ENCODE assay signal across 14 mouse cellular contexts in genomic region chr6:87328265-87329173, GRCm38 (mm10). TPM values are rescaled to one million over a fixed set of nuclear protein-coding genes. Genes with fewer than 3 reads are reported as not detected.
DNase-seq lines count a peak whose midpoint lies in the region; ATAC-seq lines count a peak whose summit lies in the region.
"Had no signal": no experiment of that assay in that cellular context is flagged by ENCODE, and none has a peak within 500 bp of the region (broad histone marks: within the 10 kb centered on the region; RNA-seq: fewer than 3 reads in every experiment).

No protein-coding gene starts in this region.

- H3K36me3 ChIP-seq in heart, embryonic 14.5 days (ENCODE audit: control insufficient read depth, insufficient read depth, low read length): no peaks in the 10 kb centered on the region
- H3K36me3 ChIP-seq in midbrain, embryonic 11.5 days (ENCODE audit: control insufficient read depth, insufficient read depth, low read length): no peaks in the 10 kb centered on the region
- H3K36me3 ChIP-seq in midbrain, embryonic 15.5 days (replicated peaks): no peaks in the 10 kb centered on the region
- no peaks in the 10 kb centered on the region for H3K36me3 ChIP-seq in lung, embryonic 16.5 days (ENCODE audit: control insufficient read depth, insufficient read depth, low read length)

- H3K9me3 ChIP-seq in heart, embryonic 14.5 days (ENCODE audit: control insufficient read depth, low read length): no peaks in the 10 kb centered on the region
- no peaks in the 10 kb centered on the region for H3K9me3 ChIP-seq in midbrain, embryonic 11.5 days (ENCODE audit: control insufficient read depth, low read length)
- H3K9me3 ChIP-seq in midbrain, embryonic 15.5 days: no peaks in the 10 kb centered on the region
- H3K9me3 ChIP-seq in lung, embryonic 16.5 days (ENCODE audit: control insufficient read depth, low read length): no peaks in the 10 kb centered on the region

- H3K27ac ChIP-seq in heart, embryonic 14.5 days (replicated peaks in 1 of 2; ENCODE audit: control insufficient read depth in 1 of 2, insufficient read depth in 1 of 2, low read depth in 2 of 2, low read length in 2 of 2): peak overlapping the region; percentile 72 to 75
- H3K27ac ChIP-seq in midbrain, embryonic 11.5 days (ENCODE audit: low read depth, low read length): no peak overlapping the region
- no peak overlapping the region for H3K27ac ChIP-seq in midbrain, embryonic 15.5 days
- H3K27ac ChIP-seq in lung, embryonic 16.5 days (ENCODE audit: low read length): peak overlapping the region; percentile 19; the same call in 1 of the 2 replicates
- H3K27ac ChIP-seq: left cerebral cortex, adult 2 months had no signal

- WGBS in heart, embryonic 14.5 days: 48% methylated on average over 22 of the region's 22 CpGs
- WGBS in midbrain, embryonic 11.5 days: 89% methylated on average over 22 of the region's 22 CpGs
- WGBS in midbrain, embryonic 15.5 days: 79% methylated on average over 22 of the region's 22 CpGs
- WGBS in lung, embryonic 16.5 days: 59% methylated on average over 22 of the region's 22 CpGs

- H3K4me2 ChIP-seq in heart, embryonic 14.5 days (ENCODE audit: low read length): peak overlapping the region; percentile 43
- H3K4me2 ChIP-seq in midbrain, embryonic 11.5 days: no peak overlapping the region
- H3K4me2 ChIP-seq in midbrain, embryonic 15.5 days: no peak overlapping the region
- H3K4me2 ChIP-seq in lung, embryonic 16.5 days (ENCODE audit: low read depth, low read length): no peak overlapping the region

- H3K4me1 ChIP-seq in heart, embryonic 14.5 days (ENCODE audit: control insufficient read depth in 2 of 2, insufficient read depth in 2 of 2, low read length in 2 of 2): peaks cover 20 to 32% of the 10 kb centered on the region in 2 experiments
- H3K4me1 ChIP-seq in midbrain, embryonic 11.5 days (ENCODE audit: control insufficient read depth, insufficient read depth, low read length): no peaks in the 10 kb centered on the region; the same call in none of the 2 replicates
- H3K4me1 ChIP-seq in midbrain, embryonic 15.5 days: no peaks in the 10 kb centered on the region; the same call in 1 of the 2 replicates
- H3K4me1 ChIP-seq in lung, embryonic 16.5 days (replicated peaks; ENCODE audit: control insufficient read depth, insufficient read depth, low read length): peaks cover 34% of the 10 kb centered on the region

- H3K4me3 ChIP-seq in heart, embryonic 14.5 days (ENCODE audit: control insufficient read depth in 1 of 2, insufficient read depth in 1 of 2, low read depth in 1 of 2, low read length in 2 of 2): no peak overlapping the region
- H3K4me3 ChIP-seq in midbrain, embryonic 11.5 days (ENCODE audit: low read depth, low read length): no peak overlapping the region
- no peak overlapping the region for H3K4me3 ChIP-seq in midbrain, embryonic 15.5 days
- no peak overlapping the region for H3K4me3 ChIP-seq in lung, embryonic 16.5 days (ENCODE audit: low read length)
- H3K4me3 ChIP-seq: left cerebral cortex, adult 2 months had no signal

- DNase-seq in heart, postnatal 14 days: no peak
- peak; percentile 47 for DNase-seq in midbrain, embryonic 11.5 days (ENCODE audit: low spot score, missing footprints)
- no peak for DNase-seq in thymus, postnatal 0 days (ENCODE audit: low spot score)
- DNase-seq: cerebellum, adult 11 months; spleen, adult 18-20 months; thymus, postnatal 36 days had no signal

- peak; percentile 18; the same call in 1 of the 2 replicates for ATAC-seq in heart, embryonic 14.5 days (ENCODE audit: insufficient number of reproducible peaks, insufficient read depth, low FRiP score, low read depth)
- ATAC-seq in midbrain, embryonic 11.5 days (ENCODE audit: low FRiP score): no peak
- no peak for ATAC-seq in midbrain, embryonic 15.5 days (replicated peaks)
- peak; percentile 96 for ATAC-seq in granulocyte monocyte progenitor cell, adult 5-6 weeks (replicated peaks; ENCODE audit: poor library complexity, severe bottlenecking)
- ATAC-seq in lung, embryonic 16.5 days (ENCODE audit: low read depth): peak; percentile 45
- no peak for ATAC-seq in erythroid progenitor cell, adult 5-6 weeks (replicated peaks; ENCODE audit: low FRiP score, poor library complexity, severe bottlenecking)

- intact Hi-C loops in heart, postnatal 14 days (cut with DNase I): no loop called here

- H3K27me3 ChIP-seq in heart, embryonic 14.5 days (ENCODE audit: control insufficient read depth, insufficient read depth, low read length): no peaks in the 10 kb centered on the region; the same call in 1 of the 2 replicates
- no peaks in the 10 kb centered on the region for H3K27me3 ChIP-seq in midbrain, embryonic 11.5 days (ENCODE audit: control insufficient read depth, insufficient read depth, low read length)
- H3K27me3 ChIP-seq in midbrain, embryonic 15.5 days (replicated peaks): no peaks in the 10 kb centered on the region
- H3K27me3 ChIP-seq in lung, embryonic 16.5 days (ENCODE audit: control insufficient read depth, insufficient read depth, low read depth, low read length): no peaks in the 10 kb centered on the region

- H3K9ac ChIP-seq in heart, embryonic 14.5 days (ENCODE audit: low read length): 0 out of 2 replicates have a peak overlapping the region, but pooled peaks have one; percentile 4
- no peak overlapping the region for H3K9ac ChIP-seq in midbrain, embryonic 11.5 days (ENCODE audit: low read length)
- no peak overlapping the region for H3K9ac ChIP-seq in midbrain, embryonic 15.5 days
- H3K9ac ChIP-seq in lung, embryonic 16.5 days (ENCODE audit: low read length): no peak overlapping the region

RNA-seq across cellular contexts. Expression of gene Antxr1, which starts 7.1 kb away (rescaled TPM):
- 5.5 and 6.5 TPM in 2 replicates for polyA plus RNA-seq in heart, embryonic 14.5 days (2014; fragmentation: Nextera tagmentation; extraction: Ambion mirVana)
- 10 to 100 TPM; 19.4 to 19.5 TPM for total RNA-seq in heart, postnatal 14 days (2021)
- 4.9 and 5.4 TPM in 2 replicates for polyA plus RNA-seq in midbrain, embryonic 11.5 days (2014; fragmentation: Nextera tagmentation; extraction: Ambion mirVana)
- 3.4 and 3.9 TPM in 2 replicates for polyA plus RNA-seq in midbrain, embryonic 15.5 days (2015; fragmentation: Nextera tagmentation; extraction: Ambion mirVana)
- 0.85 and 1.7 TPM in 2 replicates for total RNA-seq in granulocyte monocyte progenitor cell, adult 5-6 weeks (2014; fragmentation: Nextera tagmentation)
- total RNA-seq in granulocyte monocyte progenitor cell, adult 5-6 weeks (2017): 0.10 and 0.78 TPM in 2 replicates
- polyA plus RNA-seq in lung, embryonic 16.5 days (2015; fragmentation: Nextera tagmentation; extraction: Ambion mirVana): 11.4 and 13.0 TPM in 2 replicates
- 1.7 and 5.0 TPM in 2 replicates for total RNA-seq in erythroid progenitor cell, adult 5-6 weeks (2015; ENCODE audit: low replicate concordance)
- total RNA-seq in erythroid progenitor cell, adult 5-6 weeks (2017; ENCODE audit: low replicate concordance): 0.39 TPM in 1 of 2 replicates, not detected in the other
- polyA plus RNA-seq in thymus, postnatal 0 days (2015; fragmentation: Nextera tagmentation; extraction: Ambion mirVana): 0.61 and 0.75 TPM in 2 replicates

RNA-seq across cellular contexts. Expression of gene Gkn1, which starts 22.2 kb away (rescaled TPM):
- polyA plus RNA-seq in heart, embryonic 14.5 days (2014; fragmentation: Nextera tagmentation; extraction: Ambion mirVana): not detected in 2 replicates
- total RNA-seq in heart, postnatal 14 days (2021): not detected
- not detected in 2 replicates for polyA plus RNA-seq in midbrain, embryonic 11.5 days (2014; fragmentation: Nextera tagmentation; extraction: Ambion mirVana)
- polyA plus RNA-seq in midbrain, embryonic 15.5 days (2015; fragmentation: Nextera tagmentation; extraction: Ambion mirVana): not detected in 2 replicates
- not detected in 2 replicates for total RNA-seq in granulocyte monocyte progenitor cell, adult 5-6 weeks (2014; fragmentation: Nextera tagmentation)
- total RNA-seq in granulocyte monocyte progenitor cell, adult 5-6 weeks (2017): not detected in 2 replicates
- polyA plus RNA-seq in lung, embryonic 16.5 days (2015; fragmentation: Nextera tagmentation; extraction: Ambion mirVana): not detected in 2 replicates
- not detected in 2 replicates for total RNA-seq in erythroid progenitor cell, adult 5-6 weeks (2015; ENCODE audit: low replicate concordance)
- total RNA-seq in erythroid progenitor cell, adult 5-6 weeks (2017; ENCODE audit: low replicate concordance): not detected in 2 replicates
- 0.49 and 0.53 TPM in 2 replicates for polyA plus RNA-seq in thymus, postnatal 0 days (2015; fragmentation: Nextera tagmentation; extraction: Ambion mirVana)
- total RNA-seq: hematopoietic stem cell, adult 5-6 weeks had no signal
- polyA plus RNA-seq: neural tube, embryonic 11.5 days had no signal

RNA-seq across cellular contexts. Expression of gene Gkn2, which starts 44.6 kb away (rescaled TPM):
- polyA plus RNA-seq in heart, embryonic 14.5 days (2014; fragmentation: Nextera tagmentation; extraction: Ambion mirVana): not detected in 2 replicates
- not detected for total RNA-seq in heart, postnatal 14 days (2021)
- polyA plus RNA-seq in midbrain, embryonic 11.5 days (2014; fragmentation: Nextera tagmentation; extraction: Ambion mirVana): not detected in 2 replicates
- not detected in 2 replicates for polyA plus RNA-seq in midbrain, embryonic 15.5 days (2015; fragmentation: Nextera tagmentation; extraction: Ambion mirVana)
- not detected in 2 replicates for total RNA-seq in granulocyte monocyte progenitor cell, adult 5-6 weeks (2014; fragmentation: Nextera tagmentation)
- not detected in 2 replicates for total RNA-seq in granulocyte monocyte progenitor cell, adult 5-6 weeks (2017)
- 0.73 and 0.84 TPM in 2 replicates for polyA plus RNA-seq in lung, embryonic 16.5 days (2015; fragmentation: Nextera tagmentation; extraction: Ambion mirVana)
- total RNA-seq in erythroid progenitor cell, adult 5-6 weeks (2015; ENCODE audit: low replicate concordance): not detected in 2 replicates
- total RNA-seq in erythroid progenitor cell, adult 5-6 weeks (2017; ENCODE audit: low replicate concordance): not detected in 2 replicates
- polyA plus RNA-seq in thymus, postnatal 0 days (2015; fragmentation: Nextera tagmentation; extraction: Ambion mirVana): 0.96 and 0.99 TPM in 2 replicates
- total RNA-seq: hematopoietic stem cell, adult 5-6 weeks; left cerebral cortex, adult 2 months had no signal
- polyA plus RNA-seq: neural tube, embryonic 11.5 days had no signal

Comparison
In these comparisons a context has a peak if more than half of its experiments do, and no peak if none do; other contexts are left out.
1. ATAC-seq: peak in heart, embryonic 14.5 days (single experiment), granulocyte monocyte progenitor cell, adult 5-6 weeks (single experiment) and lung, embryonic 16.5 days (single experiment); none in midbrain, embryonic 11.5 days (single experiment), midbrain, embryonic 15.5 days (single experiment) and erythroid progenitor cell, adult 5-6 weeks (single experiment).
2. H3K27ac ChIP-seq: peak in heart, embryonic 14.5 days (2 of 2) and lung, embryonic 16.5 days (single experiment); none in midbrain, embryonic 11.5 days (single experiment) and midbrain, embryonic 15.5 days (single experiment).